Mouse (Mus musculus) cerebellum, adult 8-10 months (tissue): ENCODE data around the gene Duox1.
"Not testable (repeated sequence)": the region's sequence is repeated elsewhere in the genome, so short reads cannot be mapped to it uniquely, and the experiment has no call there.

ENCODE experiments used
- DNase-seq: peaks from one replicate; pipeline ENCODE4 v3.0.0; 2022

Gene Duox1

GRCm38 (mm10) chr2:122376041-122376561, 60.6 kb downstream of the Duox1 start:
- peak; percentile 57 for DNase-seq

GRCm38 (mm10) chr2:122377215-122377674, 61.8 kb downstream of the Duox1 start:
- DNase-seq = peak; percentile 99

- peak; percentile 76 for DNase-seq
Measured at GRCm38 (mm10) chr2:122377751-122378246, 62.3 kb downstream of the Duox1 start.

GRCm38 (mm10) chr2:122378421-122379291, 63.2 kb downstream of the Duox1 start:
- DNase-seq = peak; percentile 48

GRCm38 (mm10) chr2:122379292-122379650, 63.8 kb downstream of the Duox1 start:
- DNase-seq = peak; percentile 16

- peak; percentile 71 for DNase-seq
Measured at GRCm38 (mm10) chr2:122380768-122381311, 65.4 kb downstream of the Duox1 start.

GRCm38 (mm10) chr2:122381329-122382103, 66.0 kb downstream of the Duox1 start:
- DNase-seq = no peak

- peak; percentile 2 for DNase-seq
Measured at GRCm38 (mm10) chr2:122382121-122382520, 66.6 kb downstream of the Duox1 start.

- DNase-seq = no peak
Measured at GRCm38 (mm10) chr2:122385095-122385494, 69.6 kb downstream of the Duox1 start.

GRCm38 (mm10) chr2:122387135-122387534, 71.7 kb downstream of the Duox1 start:
- not testable (repeated sequence) for DNase-seq

- DNase-seq = no peak
Measured at GRCm38 (mm10) chr2:122396150-122396549, 80.7 kb downstream of the Duox1 start.
